Mouse (Mus musculus) cortical plate, adult 2 months (tissue): ENCODE data around the gene Btaf1.

Experiments used
- CTCF ChIP-seq: fragments of 200-500 bp; IDR thresholded peaks from 2 replicates; pipeline ENCODE4 v1.5.1; 2011; ENCODE audit warnings: mild to moderate bottlenecking, control low read depth, low read length; ENCODE audit not compliant: insufficient read depth; ENCODE audit errors: extremely low read depth
- POLR2A ChIP-seq: fragments of 200-500 bp; IDR thresholded peaks from 2 replicates; pipeline ENCODE4 v1.6.1; 2011; ENCODE audit warnings: mild to moderate bottlenecking, low read length, control low read depth; ENCODE audit not compliant: insufficient read depth; ENCODE audit errors: extremely low read depth

- TF ChIP-seq CTCF (no peak), POLR2A (no peak)
Measured at GRCm38 (mm10) chr19:37004557-37004956, 78.7 kb downstream of the Btaf1 start.
